Mouse (Mus musculus) forebrain, embryonic 12.5 days (tissue): ENCODE results near the gene Zfp341. TPM values are rescaled to one million over a fixed set of nuclear protein-coding genes. Genes with fewer than 3 reads are reported as not detected.

Source experiments
- ATAC-seq: fragments of 200-750 bp; cut with Nextera tagmentation; 2 replicates; pipeline ENCODE4 v1.8.0; 2017; ENCODE audit warnings: moderate TSS enrichment; ENCODE audit not compliant: low FRiP score
- H3K27ac ChIP-seq: fragments of 300-500 bp; sonication (generic); 2 replicates; pipeline ENCODE4 v1.5.1; 2016; ENCODE audit warnings: mild to moderate bottlenecking
- H3K27me3 ChIP-seq: fragments of 300-500 bp; sonication (generic); 2 replicates; pipeline ENCODE4 v1.6.1; 2016; ENCODE audit warnings: mild to moderate bottlenecking
- H3K36me3 ChIP-seq: fragments of 300-500 bp; sonication (generic); replicated peaks from 2 replicates; pipeline ENCODE4 v1.6.1; 2016; ENCODE audit warnings: mild to moderate bottlenecking
- H3K4me1 ChIP-seq: fragments of 300-500 bp; sonication (generic); 2 replicates; pipeline ENCODE4 v1.6.1; 2016
- H3K4me2 ChIP-seq: fragments of 300-500 bp; sonication (generic); 2 replicates; pipeline ENCODE4 v1.6.1; 2016; ENCODE audit warnings: mild to moderate bottlenecking, moderate library complexity
- H3K4me3 ChIP-seq: fragments of 300-500 bp; sonication (generic); replicated peaks from 2 replicates; pipeline ENCODE4 v1.5.1; 2016; ENCODE audit warnings: mild to moderate bottlenecking
- H3K9ac ChIP-seq: fragments of 300-500 bp; sonication (generic); 2 replicates; pipeline ENCODE4 v1.6.1; 2016; ENCODE audit warnings: mild to moderate bottlenecking
- H3K9me3 ChIP-seq: fragments of 300-500 bp; sonication (generic); 2 replicates; pipeline ENCODE4 v1.6.1; 2016
- WGBS: fragments of 180-500 bp; shearing (Covaris S2); methylation state at CpG from one replicate; pipeline ENCODE4 v1.1.7; 2016; 5-methylcytosine and 5-hydroxymethylcytosine counted together
- polyA plus RNA-seq: library from polyadenylated mRNA; unstranded; fragments of >200 nt; fragmentation: Nextera tagmentation; extraction: Ambion mirVana; gene quantifications from 2 replicates; pipeline ENCODE4 v1.2.1, GENCODE M21; 2016

Gene Zfp341
- polyA plus RNA-seq, 1 experiment from 2014 or later, result 1.2 TPM

- no peak overlapping the region for H3K4me3 ChIP-seq
- no peak overlapping the region for H3K27ac ChIP-seq
- no peak overlapping the region for H3K4me2 ChIP-seq
- H3K4me1 ChIP-seq, result peaks cover 12% of the 10 kb centered on the region
- 96% methylated on average over 3 of the region's 3 CpGs for WGBS
- H3K9ac ChIP-seq, result no peak overlapping the region
- H3K27me3 ChIP-seq, result no peaks in the 10 kb centered on the region
- no peaks in the 10 kb centered on the region for H3K9me3 ChIP-seq
- ATAC-seq, result no peak
- peaks cover 19% of the 10 kb centered on the region for H3K36me3 ChIP-seq
These were observed 73.7 kb downstream of the Zfp341 start for GRCm38 (mm10) chr2:154686819-154687218.

- Histone ChIP-seq H3K27ac (no peak overlapping the region), H3K4me2 (no peak overlapping the region), H3K36me3 (peaks cover 43% of the 10 kb centered on the region), H3K27me3 (no peaks in the 10 kb centered on the region), H3K9me3 (no peaks in the 10 kb centered on the region), H3K4me3 (no peak overlapping the region), H3K4me1 (no peaks in the 10 kb centered on the region; the same call in 1 of the 2 replicates), H3K9ac (no peak overlapping the region)
- ATAC-seq, result no peak
- WGBS, result 92% methylated on average over 14 of the region's 14 CpGs
These were observed 76.3 kb downstream of the Zfp341 start for GRCm38 (mm10) chr2:154689391-154689790.

- peaks cover 53% of the 10 kb centered on the region for H3K36me3 ChIP-seq
- H3K27me3 ChIP-seq, result no peaks in the 10 kb centered on the region
- ATAC-seq, result no peak
- no peak overlapping the region for H3K4me2 ChIP-seq
- H3K9me3 ChIP-seq, result no peaks in the 10 kb centered on the region
- H3K9ac ChIP-seq, result no peak overlapping the region
- H3K4me3 ChIP-seq, result no peak overlapping the region
- 92% methylated on average over 5 of the region's 5 CpGs for WGBS
- H3K27ac ChIP-seq, result no peak overlapping the region
- H3K4me1 ChIP-seq, result no peaks in the 10 kb centered on the region
These were observed 77.9 kb downstream of the Zfp341 start for GRCm38 (mm10) chr2:154690959-154691358.

- 75% methylated on average over 11 of the region's 11 CpGs for WGBS
These were observed 80.3 kb downstream of the Zfp341 start for GRCm38 (mm10) chr2:154693186-154693940.

GRCm38 (mm10) chr2:154693941-154694256, 80.8 kb downstream of the Zfp341 start:
- no peak overlapping the region for H3K27ac ChIP-seq

More at GRCm38 (mm10) chr2:154693186-154693940, 80.3 kb downstream of the Zfp341 start:
- no peak overlapping the region for H3K4me2 ChIP-seq
- H3K4me1 ChIP-seq, result no peaks in the 10 kb centered on the region
- H3K4me3 ChIP-seq, result no peak overlapping the region
- H3K27ac ChIP-seq, result no peak overlapping the region
- no peaks in the 10 kb centered on the region for H3K27me3 ChIP-seq
- no peak for ATAC-seq
- H3K36me3 ChIP-seq, result peaks cover 64% of the 10 kb centered on the region
- no peaks in the 10 kb centered on the region for H3K9me3 ChIP-seq
- no peak overlapping the region for H3K9ac ChIP-seq

GRCm38 (mm10) chr2:154695690-154696089, 82.6 kb downstream of the Zfp341 start:
- no peak for ATAC-seq
- no peak overlapping the region for H3K4me2 ChIP-seq
- no peaks in the 10 kb centered on the region for H3K9me3 ChIP-seq
- H3K27me3 ChIP-seq, result no peaks in the 10 kb centered on the region
- no peak overlapping the region for H3K9ac ChIP-seq
- H3K36me3 ChIP-seq, result peaks cover 53% of the 10 kb centered on the region
- H3K4me3 ChIP-seq, result no peak overlapping the region
- WGBS, result 82% methylated on average over 8 of the region's 8 CpGs
- no peaks in the 10 kb centered on the region for H3K4me1 ChIP-seq
- H3K27ac ChIP-seq, result no peak overlapping the region

More at GRCm38 (mm10) chr2:154693941-154694256, 80.8 kb downstream of the Zfp341 start:
- H3K36me3 ChIP-seq, result peaks cover 67% of the 10 kb centered on the region
- no peak for ATAC-seq
- no peak overlapping the region for H3K4me2 ChIP-seq
- H3K4me3 ChIP-seq, result no peak overlapping the region
- no peaks in the 10 kb centered on the region for H3K9me3 ChIP-seq
- H3K9ac ChIP-seq, result no peak overlapping the region
- H3K4me1 ChIP-seq, result no peaks in the 10 kb centered on the region
- no peaks in the 10 kb centered on the region for H3K27me3 ChIP-seq
- 95% methylated on average over 12 of the region's 12 CpGs for WGBS

Other genes starting within 250 kb of the Zfp341 start
- gene Cdk5rap1, start 240.3 kb upstream of the Zfp341 start, polyA plus RNA-seq, result 12.8 and 15.2 TPM in 2 replicates
- gene Snta1, start 205.2 kb upstream of the Zfp341 start, polyA plus RNA-seq, result 3.9 and 4.2 TPM in 2 replicates
- 75.6 and 84.0 TPM in 2 replicates for gene Cbfa2t2, start 176.8 kb upstream of the Zfp341 start, polyA plus RNA-seq
- gene 1700003F12Rik, start 66.2 kb upstream of the Zfp341 start, polyA plus RNA-seq, result 2.3 and 2.5 TPM in 2 replicates
- gene Actl10, start 61.5 kb upstream of the Zfp341 start, polyA plus RNA-seq, result 0.66 and 0.86 TPM in 2 replicates
- 8.7 and 11.0 TPM in 2 replicates for gene Necab3, start 54.4 kb upstream of the Zfp341 start, polyA plus RNA-seq
- gene E2f1, start 43.4 kb upstream of the Zfp341 start, polyA plus RNA-seq, result 29.8 and 33.3 TPM in 2 replicates
- gene Pxmp4, start 9.6 kb upstream of the Zfp341 start, polyA plus RNA-seq, result 10.4 and 11.2 TPM in 2 replicates
- not detected in 2 replicates for gene 4930519P11Rik, start 140 bp downstream of the Zfp341 start, polyA plus RNA-seq
- gene Chmp4b, start 38.4 kb downstream of the Zfp341 start, polyA plus RNA-seq, result 20.9 and 21.8 TPM in 2 replicates
- not detected in 2 replicates for gene Gm14214, start 156.7 kb downstream of the Zfp341 start, polyA plus RNA-seq
- 35.1 and 45.9 TPM in 2 replicates for gene Raly, start 177.8 kb downstream of the Zfp341 start, polyA plus RNA-seq
- gene a, start 178.1 kb downstream of the Zfp341 start, polyA plus RNA-seq, result 1.5 and 1.7 TPM in 2 replicates